Mouse (Mus musculus) MEL (cell line): ENCODE data around the gene Zfp367. TPM values are rescaled to one million over a fixed set of nuclear protein-coding genes. Genes with fewer than 3 reads are reported as not detected.

Experiments used
- DNase-seq: peaks from one replicate; pipeline ENCODE4 v3.0.0; 2011; ENCODE audit warnings: low read depth, low spot score
- H3K27ac ChIP-seq: 2 replicates; pipeline ENCODE4 v1.5.1; 2012; ENCODE audit warnings: low read depth, mild to moderate bottlenecking, control low read depth, low read length, moderate library complexity; ENCODE audit not compliant: control insufficient read depth
- H3K27me3 ChIP-seq, 2 experiments: fragments of 150-350 bp in 1 of 2; sonication (generic) in 1 of 2; 2 replicates each; pipeline ENCODE4 v1.6.1; 2012; ENCODE audit warnings: low read length in 2 of 2, mild to moderate bottlenecking in 2 of 2, improper control_type of control experiment in 1 of 2, moderate library complexity in 1 of 2; ENCODE audit not compliant: insufficient read depth in 2 of 2, control insufficient read depth in 1 of 2
- H3K36me3 ChIP-seq, 2 experiments: 2 replicates each; pipeline ENCODE4 v1.6.1; 2012 to 2014; ENCODE audit warnings: low read length in 2 of 2, improper control_type of control experiment in 1 of 2, inconsistent platforms in 1 of 2, mild to moderate bottlenecking in 1 of 2; ENCODE audit not compliant: insufficient read depth in 2 of 2, control insufficient read depth in 1 of 2
- H3K4me1 ChIP-seq, 2 experiments: fragments of 150-350 bp in 1 of 2; sonication (generic) in 1 of 2; 2 replicates each; pipeline ENCODE4 v1.6.1; 2012; ENCODE audit warnings: low read length in 2 of 2, improper control_type of control experiment in 1 of 2, mild to moderate bottlenecking in 1 of 2; ENCODE audit not compliant: insufficient read depth in 2 of 2, control insufficient read depth in 1 of 2
- H3K4me3 ChIP-seq, 2 experiments: fragments of 150-350 bp in 1 of 2; sonication (generic) in 1 of 2; 2 replicates each; pipeline ENCODE4 v1.5.1; 2012; ENCODE audit warnings: low read depth in 2 of 2, low read length in 2 of 2, mild to moderate bottlenecking in 2 of 2, moderate library complexity in 2 of 2, control low read depth in 1 of 2, improper control_type of control experiment in 1 of 2; ENCODE audit not compliant: control insufficient read depth in 1 of 2, insufficient read depth in 1 of 2
- H3K79me2 ChIP-seq: 2 replicates; pipeline ENCODE4 v1.6.1; 2012; ENCODE audit warnings: mild to moderate bottlenecking, low read length, moderate library complexity; ENCODE audit not compliant: control insufficient read depth, poor library complexity, insufficient read depth
- H3K9ac ChIP-seq: 2 replicates; pipeline ENCODE4 v1.6.1; 2012; ENCODE audit warnings: low read depth, mild to moderate bottlenecking, control low read depth, low read length, moderate library complexity; ENCODE audit not compliant: control insufficient read depth, poor library complexity, severe bottlenecking
- H3K9me3 ChIP-seq: fragments of 150-350 bp; sonication (generic); replicated peaks from 2 replicates; pipeline ENCODE4 v1.6.1; 2012; ENCODE audit warnings: mild to moderate bottlenecking, low read length, improper control_type of control experiment, moderate library complexity; ENCODE audit not compliant: insufficient read depth
- BHLHE40 ChIP-seq: IDR thresholded peaks from 2 replicates; pipeline ENCODE4 v1.6.1; 2012; ENCODE audit warnings: low read depth, mild to moderate bottlenecking, inconsistent platforms, low read length, improper control_type of control experiment, borderline replicate concordance
- CHD1 ChIP-seq: IDR thresholded peaks from 2 replicates; pipeline ENCODE4 v1.6.1; 2012; ENCODE audit warnings: low read depth, mild to moderate bottlenecking, inconsistent platforms, low read length, improper control_type of control experiment
- E2F4 ChIP-seq: IDR thresholded peaks from 2 replicates; pipeline ENCODE4 v1.6.1; 2011; ENCODE audit warnings: low read depth, low read length, improper control_type of control experiment, borderline replicate concordance
- EP300 ChIP-seq, 2 experiments: IDR thresholded peaks; 2 replicates each; pipeline ENCODE4 v1.6.1; 2011; ENCODE audit warnings: improper control_type of control experiment in 2 of 2, low read length in 2 of 2, low read depth in 1 of 2, mild to moderate bottlenecking in 1 of 2
- ETS1 ChIP-seq: IDR thresholded peaks from 2 replicates; pipeline ENCODE4 v1.6.1; 2012; ENCODE audit warnings: low read depth, mild to moderate bottlenecking, inconsistent platforms, low read length, improper control_type of control experiment, moderate library complexity
- GATA1 ChIP-seq: IDR thresholded peaks from 2 replicates; pipeline ENCODE4 v1.6.1; 2011; ENCODE audit warnings: low read depth, low read length, improper control_type of control experiment
- JUND ChIP-seq: IDR thresholded peaks from 2 replicates; pipeline ENCODE4 v1.6.1; 2011; ENCODE audit warnings: low read depth, mild to moderate bottlenecking, improper control_type of control experiment, low read length
- KAT2A ChIP-seq: conservative IDR thresholded peaks from 2 replicates; pipeline ENCODE4 v1.6.1; 2012; ENCODE audit warnings: low read depth, low read length, improper control_type of control experiment, inconsistent platforms
- MAX ChIP-seq: IDR thresholded peaks from 2 replicates; pipeline ENCODE4 v1.6.1; 2011; ENCODE audit warnings: low read length, improper control_type of control experiment
- MAZ ChIP-seq: IDR thresholded peaks from 2 replicates; pipeline ENCODE4 v1.6.1; 2012; ENCODE audit warnings: low read depth, mild to moderate bottlenecking, inconsistent platforms, low read length, improper control_type of control experiment
- MEF2A ChIP-seq: IDR thresholded peaks from 2 replicates; pipeline ENCODE4 v1.6.1; 2014; ENCODE audit warnings: low read depth, mild to moderate bottlenecking, inconsistent platforms, low read length, improper control_type of control experiment; ENCODE audit not compliant: poor library complexity, insufficient replicate concordance, severe bottlenecking; ENCODE audit errors: extremely low read depth
- MYC ChIP-seq: IDR thresholded peaks from 2 replicates; pipeline ENCODE4 v1.6.1; 2011; ENCODE audit warnings: low read depth, mild to moderate bottlenecking, low read length, improper control_type of control experiment, moderate library complexity
- POLR2A ChIP-seq, 2 experiments: IDR thresholded peaks; 2 replicates each; pipeline ENCODE4 v1.6.1; 2011 to 2012; ENCODE audit warnings: low read length in 2 of 2, mild to moderate bottlenecking in 2 of 2, control low read depth in 1 of 2, improper control_type of control experiment in 1 of 2, low read depth in 1 of 2, moderate library complexity in 1 of 2; ENCODE audit not compliant: control insufficient read depth in 1 of 2, insufficient read depth in 1 of 2, poor library complexity in 1 of 2
- POLR2AphosphoS5 ChIP-seq: IDR thresholded peaks from 2 replicates; pipeline ENCODE4 v1.6.1; 2012; ENCODE audit warnings: low read depth, borderline replicate concordance, mild to moderate bottlenecking, inconsistent platforms, low read length, moderate library complexity, mixed read lengths
- RAD21 ChIP-seq: IDR thresholded peaks from 2 replicates; pipeline ENCODE4 v1.6.1; 2011; ENCODE audit warnings: mild to moderate bottlenecking, low read depth, low read length, improper control_type of control experiment
- RCOR1 ChIP-seq: IDR thresholded peaks from 2 replicates; pipeline ENCODE4 v1.6.1; 2012; ENCODE audit warnings: low read depth, mild to moderate bottlenecking, inconsistent platforms, low read length, improper control_type of control experiment
- SMC3 ChIP-seq: IDR thresholded peaks from 2 replicates; pipeline ENCODE4 v1.6.1; 2011; ENCODE audit warnings: low read depth, low read length, improper control_type of control experiment
- TBP ChIP-seq: IDR thresholded peaks from 2 replicates; pipeline ENCODE4 v1.8.0; 2011; ENCODE audit warnings: low read depth, low read length, improper control_type of control experiment
- USF1 ChIP-seq: IDR thresholded peaks from 2 replicates; pipeline ENCODE4 v1.6.1; 2014; ENCODE audit warnings: low read depth, mild to moderate bottlenecking, inconsistent platforms, low read length, improper control_type of control experiment, moderate library complexity
- USF2 ChIP-seq, 2 experiments: IDR thresholded peaks; 2 replicates each; pipeline ENCODE4 v1.6.1; 2011 to 2012; ENCODE audit warnings: improper control_type of control experiment in 2 of 2, low read length in 2 of 2, borderline replicate concordance in 1 of 2, inconsistent platforms in 1 of 2, low read depth in 1 of 2, mild to moderate bottlenecking in 1 of 2; ENCODE audit not compliant: insufficient read depth in 1 of 2
- ZC3H11A ChIP-seq: IDR thresholded peaks from 2 replicates; pipeline ENCODE4 v1.6.1; 2012; ENCODE audit warnings: low read depth, mild to moderate bottlenecking, inconsistent platforms, low read length, improper control_type of control experiment
- ZKSCAN1 ChIP-seq: IDR thresholded peaks from 2 replicates; pipeline ENCODE4 v1.6.1; 2012; ENCODE audit warnings: low read depth, mild to moderate bottlenecking, inconsistent platforms, low read length, improper control_type of control experiment, moderate library complexity
- ZMIZ1 ChIP-seq: IDR thresholded peaks from 2 replicates; pipeline ENCODE4 v1.6.1; 2012; ENCODE audit warnings: low read depth, mild to moderate bottlenecking, inconsistent platforms, low read length, improper control_type of control experiment, moderate library complexity
- polyA plus RNA-seq, 2 experiments: library from polyadenylated mRNA; stranded (reverse) in 1 of 2; unstranded in 1 of 2; fragments of >175 nt in 1 of 2; fragments of >200 nt in 1 of 2; gene quantifications; 2 replicates each; pipeline versions ENCODE4 v1.2.1 to v1.2.4; 2012; ENCODE audit warnings: low replicate concordance in 2 of 2, low read depth in 1 of 2; ENCODE audit not compliant: insufficient read length in 2 of 2, insufficient read depth in 1 of 2, missing spikeins in 1 of 2
- total RNA-seq: library from RNA; depleted of rRNA; stranded (reverse); fragments of 300-350 nt; gene quantifications from 2 replicates; pipeline ENCODE4 v1.2.3, GENCODE M21; 2012

The Zfp367 gene
- total and polyA plus RNA-seq, 3 experiments: 23.4 to 28.4 TPM; not detected in 1

- H3K79me2 ChIP-seq: no peaks in the 10 kb centered on the region
- no peak overlapping the region for H3K4me3 ChIP-seq
- H3K4me1 ChIP-seq: no peaks in the 10 kb centered on the region
- no peak for TF ChIP-seq JUND
- no peak for TF ChIP-seq ZMIZ1
- no peak for TF ChIP-seq RCOR1
- TF ChIP-seq SMC3: no peak
- no peak for TF ChIP-seq MYC
- no peak for TF ChIP-seq BHLHE40
- TF ChIP-seq E2F4: no peak
- TF ChIP-seq ZC3H11A: no peak
- TF ChIP-seq TBP: no peak
- TF ChIP-seq POLR2A (IDR thresholded peaks at IDR 0.05; ENCODE audit: control insufficient read depth in 1 of 2, insufficient read depth in 1 of 2, low read depth in 1 of 2, low read length in 2 of 2, poor library complexity in 1 of 2): no peak
- no peak for TF ChIP-seq ETS1
- TF ChIP-seq MAZ: no peak
- TF ChIP-seq GATA1: no peak
- TF ChIP-seq KAT2A: no peak
- no peak for TF ChIP-seq RAD21
- TF ChIP-seq POLR2AphosphoS5: no peak
- no peak for TF ChIP-seq MEF2A
- TF ChIP-seq USF2 (IDR thresholded peaks at IDR 0.05; ENCODE audit: borderline replicate concordance in 1 of 2, insufficient read depth in 1 of 2, low read depth in 1 of 2, low read length in 2 of 2): no peak
- H3K27me3 ChIP-seq: peaks cover 4 to 5% of the 10 kb centered on the region in 2 experiments; a peak in 2 of 4 replicates
- DNase-seq: no peak
- no peak overlapping the region for H3K27ac ChIP-seq
- H3K36me3 ChIP-seq: no peaks in the 10 kb centered on the region
- H3K9me3 ChIP-seq: no peaks in the 10 kb centered on the region
- no peak overlapping the region for H3K9ac ChIP-seq
These were observed 60.2 kb downstream of the Zfp367 start for GRCm38 (mm10) chr13:64092752-64093151.

- H3K36me3 ChIP-seq: no peaks in the 10 kb centered on the region
- no peaks in the 10 kb centered on the region for H3K9me3 ChIP-seq
- peaks cover 4 to 5% of the 10 kb centered on the region in 2 experiments; a peak in 2 of 4 replicates for H3K27me3 ChIP-seq
- H3K4me3 ChIP-seq: no peak overlapping the region
- H3K9ac ChIP-seq: no peak overlapping the region
- no peak overlapping the region for H3K27ac ChIP-seq
- TF ChIP-seq CHD1: no peak
- no peak for TF ChIP-seq KAT2A
- no peak for TF ChIP-seq ZKSCAN1
- no peak for TF ChIP-seq JUND
- no peak for TF ChIP-seq GATA1
- no peak for TF ChIP-seq MAX
- TF ChIP-seq USF1: no peak
- no peak for TF ChIP-seq EP300 (IDR thresholded peaks at IDR 0.05; ENCODE audit: low read depth in 1 of 2, low read length in 2 of 2)
- TF ChIP-seq, all 39 proteins: peak for 0
- H3K4me1 ChIP-seq: no peaks in the 10 kb centered on the region
- DNase-seq: no peak
- H3K79me2 ChIP-seq: no peaks in the 10 kb centered on the region
These were observed 60.9 kb downstream of the Zfp367 start for GRCm38 (mm10) chr13:64092141-64092540.
